Mouse (Mus musculus) ES-Bruce4 (cell line): ENCODE results near the gene Dpp4. TPM values are rescaled to one million over a fixed set of nuclear protein-coding genes. Genes with fewer than 3 reads are reported as not detected.

Experiments
- H3K27ac ChIP-seq: 2 replicates; pipeline ENCODE4 v1.5.1; 2012; ENCODE audit warnings: low read length, inconsistent platforms; ENCODE audit not compliant: insufficient read depth
- H3K27me3 ChIP-seq: 2 replicates; pipeline ENCODE4 v1.6.1; 2012; ENCODE audit warnings: mild to moderate bottlenecking, low read length, inconsistent platforms; ENCODE audit not compliant: control insufficient read depth, poor library complexity, insufficient read depth, severe bottlenecking
- H3K36me3 ChIP-seq: 2 replicates; pipeline ENCODE4 v1.6.1; 2012; ENCODE audit warnings: inconsistent platforms, mild to moderate bottlenecking, low read length, moderate library complexity; ENCODE audit not compliant: control insufficient read depth, poor library complexity, insufficient read depth, severe bottlenecking
- H3K4me1 ChIP-seq: one replicate; pipeline ENCODE4 v1.8.1; 2011; ENCODE audit warnings: low read length; ENCODE audit not compliant: control insufficient read depth, insufficient read depth
- H3K4me3 ChIP-seq: 2 replicates; pipeline ENCODE4 v1.5.1; 2011; ENCODE audit warnings: low read depth, mild to moderate bottlenecking, low read length
- H3K9ac ChIP-seq: 2 replicates; pipeline ENCODE4 v1.6.1; 2012; ENCODE audit warnings: low read depth, mild to moderate bottlenecking, inconsistent platforms; ENCODE audit not compliant: poor library complexity, severe bottlenecking
- H3K9me3 ChIP-seq: replicated peaks from 2 replicates; pipeline ENCODE4 v1.6.1; 2012; ENCODE audit warnings: mild to moderate bottlenecking, low read length, inconsistent platforms; ENCODE audit not compliant: control insufficient read depth, poor library complexity, insufficient read depth, severe bottlenecking
- CTCF ChIP-seq: IDR thresholded peaks from one replicate; pipeline ENCODE4 v1.8.1; 2011; ENCODE audit warnings: low read depth, low read length
- EP300 ChIP-seq: IDR thresholded peaks from 2 replicates; pipeline ENCODE4 v1.6.1; 2011; ENCODE audit warnings: low read depth, low read length; ENCODE audit not compliant: insufficient read depth
- POLR2A ChIP-seq: IDR thresholded peaks from one replicate; pipeline ENCODE4 v1.8.1; 2011; ENCODE audit warnings: low read length; ENCODE audit not compliant: insufficient read depth
- polyA plus RNA-seq: library from polyadenylated mRNA; stranded (reverse); fragments of >200 nt; gene quantifications from 2 replicates; pipeline ENCODE4 v1.2.4, GENCODE M21; 2011; ENCODE audit warnings: low read depth; ENCODE audit not compliant: missing spikeins, insufficient read depth, insufficient read length

The Dpp4 gene
- polyA plus RNA-seq, 1 experiment, result 1.2 TPM

- Histone ChIP-seq H3K4me1 (no peaks in the 10 kb centered on the region), H3K27ac (no peak overlapping the region), H3K36me3 (no peaks in the 10 kb centered on the region), H3K9ac (no peak overlapping the region), H3K4me3 (no peak overlapping the region), H3K9me3 (no peaks in the 10 kb centered on the region), H3K27me3 (no peaks in the 10 kb centered on the region)
- TF ChIP-seq EP300 (no peak), CTCF (no peak), POLR2A (no peak)
Observed at GRCm38 (mm10) chr2:62287532-62287931, 124.5 kb downstream of the Dpp4 start.

- Histone ChIP-seq H3K4me1 (no peaks in the 10 kb centered on the region), H3K9ac (no peak overlapping the region), H3K27ac (no peak overlapping the region), H3K27me3 (no peaks in the 10 kb centered on the region), H3K9me3 (no peaks in the 10 kb centered on the region), H3K36me3 (no peaks in the 10 kb centered on the region), H3K4me3 (no peak overlapping the region)
- no peak for TF ChIP-seq EP300
- no peak for TF ChIP-seq POLR2A
- no peak for TF ChIP-seq CTCF
Observed at GRCm38 (mm10) chr2:62285847-62286246, 126.2 kb downstream of the Dpp4 start.

DNA sequence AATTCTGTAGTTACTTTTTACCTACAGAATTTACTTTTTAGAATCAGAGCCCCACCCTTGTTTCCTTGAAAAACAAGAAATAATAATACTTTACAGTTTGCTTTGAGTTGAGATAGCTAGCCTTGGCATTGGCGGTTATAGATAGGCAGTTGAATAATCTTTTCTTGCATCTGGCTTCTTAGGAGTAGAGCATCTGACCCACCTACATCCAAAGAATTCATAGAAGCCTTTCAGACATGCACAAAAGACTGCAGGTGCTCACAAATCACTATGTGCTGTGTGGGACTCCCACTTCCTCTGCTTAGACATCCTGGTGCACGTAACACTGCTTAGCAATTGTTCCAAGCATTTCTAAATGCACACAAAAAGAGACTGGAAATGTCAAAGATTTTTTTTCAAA lies 127.0 kb downstream of the Dpp4 start:
- H3K4me3 ChIP-seq, result no peak overlapping the region
- no peak overlapping the region for H3K27ac ChIP-seq
- no peaks in the 10 kb centered on the region for H3K4me1 ChIP-seq
- H3K36me3 ChIP-seq, result no peaks in the 10 kb centered on the region
- no peaks in the 10 kb centered on the region for H3K27me3 ChIP-seq
- no peaks in the 10 kb centered on the region for H3K9me3 ChIP-seq
- no peak for TF ChIP-seq CTCF
- no peak for TF ChIP-seq POLR2A
- no peak for TF ChIP-seq EP300
- no peak overlapping the region for H3K9ac ChIP-seq

Other genes starting within 250 kb of the Dpp4 start
- gene Gcg, start 71.4 kb upstream of the Dpp4 start, polyA plus RNA-seq, result not detected in 2 replicates
- gene Fap, start 161.8 kb upstream of the Dpp4 start, polyA plus RNA-seq, result 0.70 and 1.3 TPM in 2 replicates
- 2.2 and 3.1 TPM in 2 replicates for gene Ifih1, start 234.0 kb upstream of the Dpp4 start, polyA plus RNA-seq